Mouse (Mus musculus) Patski (cell line): Measurements from ENCODE around the gene Gm3336. TPM values are rescaled to one million over a fixed set of nuclear protein-coding genes. Genes with fewer than 3 reads are reported as not detected.

ENCODE experiments used
- ATAC-seq: fragments of 100-300 bp; one replicate; pipeline ENCODE4 v1.8.0; 2021
- CTCF ChIA-PET: fragments of 350-600 bp; sonication (Branson Sonifier 250); formaldehyde crosslinking; loops from one replicate; lab custom pipeline; 2022; ENCODE audit warnings: inconsistent platforms; lab: Charles Lee
- POLR2A ChIA-PET: fragments of 350-600 bp; sonication (Branson Sonifier 250); formaldehyde crosslinking; loops from one replicate; lab custom pipeline; 2022; ENCODE audit warnings: antibody characterized with exemption, inconsistent platforms; lab: Charles Lee
- DNase-seq: peaks from one replicate; pipeline ENCODE4 v3.0.0-alpha.2; 2011; ENCODE audit warnings: low read depth, low spot score
- H3K27me3 ChIP-seq: fragments of 371-371 bp; one replicate; pipeline ENCODE4 v1.5.1; 2021
- CTCF ChIP-seq: fragments of 100-300 bp; IDR thresholded peaks from one replicate; pipeline ENCODE4 v1.5.1; 2021
- in situ Hi-C: fragments of 300-500 bp; cut with MboI; formaldehyde crosslinking; loops from 3 replicates; pipeline ENCODE4 v1.11.1; 2018; ENCODE audit warnings: low pct_unique_long_range_greater_than_20kb, mixed read lengths
- polyA plus RNA-seq: library from polyadenylated mRNA; unstranded; gene quantifications from one replicate; pipeline ENCODE4 v1.2.3, GENCODE M21; 2021

The Gm3336 gene
- polyA plus RNA-seq, 1 experiment from 2014 or later = 1.1 TPM

GRCm38 (mm10) chr8:70699834-70700554 is 18.3 kb upstream of the Gm3336 start:
- DNase-seq (no peak), ATAC-seq (no peak)
- ChIA-PET CTCF (interaction anchor here (0.9 to 5.3 kb wide), 5 partner anchors 18 to 89 kb away, joined by 3 to 45 read pairs (median 6); partner anchors contain the start of gene Lsm4), POLR2A (interaction anchor here (0.6 to 4.3 kb wide), 10 partner anchors 10 to 81 kb away, joined by 3 to 27 read pairs (median 4); partner anchors contain the start of gene Lsm4)
- no peaks in the 10 kb centered on the region for H3K27me3 ChIP-seq
- TF ChIP-seq CTCF = no peak
- in situ Hi-C loops = no loop called here

GRCm38 (mm10) chr8:70700555-70700922 is 17.8 kb upstream of the Gm3336 start:
- POLR2A ChIA-PET = interaction anchor here (0.6 to 3.2 kb wide), 8 partner anchors 9 to 70 kb away, joined by 3 to 31 read pairs (median 4); partner anchors contain the start of gene Lsm4
- H3K27me3 ChIP-seq = no peaks in the 10 kb centered on the region
- no peak for TF ChIP-seq CTCF
- CTCF ChIA-PET = interaction anchor here (0.6 to 5.3 kb wide), 14 partner anchors 18 to 90 kb away, joined by 3 to 45 read pairs (median 4); partner anchors contain the start of genes Lrrc25, Lsm4 and Pgpep1
- DNase-seq (no peak), ATAC-seq (no peak)
- in situ Hi-C loops = no loop called here

GRCm38 (mm10) chr8:70701048-70701981 is 17.0 kb upstream of the Gm3336 start:
- DNase-seq = no peak
- TF ChIP-seq CTCF = no peak
- ChIA-PET POLR2A (interaction anchor here (0.6 to 3.2 kb wide), 8 partner anchors 9 to 72 kb away, joined by 3 to 31 read pairs (median 4); partner anchors contain the start of gene Lsm4), CTCF (interaction anchor here (0.6 to 5.3 kb wide), 13 partner anchors 20 to 91 kb away, joined by 3 to 45 read pairs (median 4); partner anchors contain the start of genes Lrrc25, Lsm4 and Pgpep1)
- in situ Hi-C loops = no loop called here
- ATAC-seq = no peak
- H3K27me3 ChIP-seq = no peaks in the 10 kb centered on the region

GRCm38 (mm10) chr8:70701982-70702841 is 16.1 kb upstream of the Gm3336 start:
- TF ChIP-seq CTCF = no peak
- CTCF ChIA-PET = interaction anchor here (1.0 to 5.3 kb wide), 5 partner anchors 23 to 60 kb away, joined by 3 to 45 read pairs (median 6); partner anchors contain the start of gene Lsm4
- no peaks in the 10 kb centered on the region for H3K27me3 ChIP-seq
- POLR2A ChIA-PET = interaction anchor here (0.6 to 3.2 kb wide), 7 partner anchors 8 to 73 kb away, joined by 3 to 31 read pairs (median 5); partner anchors contain the start of gene Lsm4
- ATAC-seq (peak; percentile 3), DNase-seq (no peak)
- in situ Hi-C loops = no loop called here

GRCm38 (mm10) chr8:70702842-70703182 is 15.5 kb upstream of the Gm3336 start:
- ChIA-PET CTCF (interaction anchor here (1.0 to 5.3 kb wide), 3 partner anchors 31 to 60 kb away, joined by 3 to 45 read pairs (median 7); partner anchors contain the start of gene Lsm4), POLR2A (interaction anchor here (3.2 kb wide), 1 partner anchor 29 kb away, joined by 31 read pairs; the partner anchor contains the start of gene Lsm4)
- DNase-seq (peak; percentile 83), ATAC-seq (peak; percentile 24)
- no peaks in the 10 kb centered on the region for H3K27me3 ChIP-seq
- in situ Hi-C loops = no loop called here
- TF ChIP-seq CTCF = no peak

- ATAC-seq (no peak), DNase-seq (no peak)
- no peaks in the 10 kb centered on the region for H3K27me3 ChIP-seq
- TF ChIP-seq CTCF = no peak
- in situ Hi-C loops = no loop called here
- ChIA-PET POLR2A (interaction anchor here (3.2 kb wide), 1 partner anchor 29 kb away, joined by 31 read pairs; the partner anchor contains the start of gene Lsm4), CTCF (no interaction called here)
Observed at GRCm38 (mm10) chr8:70703287-70703686, 15.1 kb upstream of the Gm3336 start, which contains the start of gene Iqcn. Gene Iqcn (plus strand): TSS chr8:70703457.

- no peaks in the 10 kb centered on the region for H3K27me3 ChIP-seq
- POLR2A ChIA-PET = interaction anchor here (0.6 kb wide), 1 partner anchor 101 kb away, joined by 6 read pairs; no protein-coding TSS in a partner anchor
- no peak for TF ChIP-seq CTCF
- in situ Hi-C loops = no loop called here
- CTCF ChIA-PET = no interaction called here
- ATAC-seq = no peak
- no peak for DNase-seq
Observed at GRCm38 (mm10) chr8:70708281-70708680, 10.1 kb upstream of the Gm3336 start.

GRCm38 (mm10) chr8:70709794-70710193 is 8.5 kb upstream of the Gm3336 start:
- no peak for DNase-seq
- CTCF ChIA-PET = interaction anchor here (1.0 to 2.1 kb wide), 5 partner anchors 9 to 86 kb away, joined by 3 to 7 read pairs (median 3); partner anchors contain the start of gene Gm3336
- ATAC-seq = no peak
- POLR2A ChIA-PET = interaction anchor here (1.2 kb wide), 1 partner anchor 10 kb away, joined by 4 read pairs; no protein-coding TSS in a partner anchor
- no peak for TF ChIP-seq CTCF
- no peaks in the 10 kb centered on the region for H3K27me3 ChIP-seq
- in situ Hi-C loops = loop anchor here (5.0 kb wide), 1 partner anchor 37 kb away; the partner anchor contains the start of gene Lsm4
